ENCODE assay signal across 8 mouse cellular contexts in genomic region chr5:131855358-131855757, GRCm38 (mm10).
DNase-seq lines count a peak whose midpoint lies in the region; ATAC-seq and TF ChIP-seq lines count a peak whose summit lies in the region.

No protein-coding gene starts in this region.

- no peak overlapping the region for H3K4me2 ChIP-seq in forebrain, embryonic 16.5 days (ENCODE audit: low read length)
- H3K4me2 ChIP-seq in hindbrain, embryonic 11.5 days (replicated peaks; ENCODE audit: low read depth, low read length), result no peak overlapping the region
- H3K4me2 ChIP-seq in lung, embryonic 16.5 days (ENCODE audit: low read depth, low read length), result peak overlapping the region; percentile 33

- ATAC-seq in forebrain, embryonic 16.5 days, result 0 out of 2 replicates have a peak, but pooled peaks have one; percentile 10
- no peak for ATAC-seq in hindbrain, embryonic 11.5 days (ENCODE audit: low FRiP score)
- ATAC-seq in lung, embryonic 16.5 days (ENCODE audit: low read depth), result peak; percentile 92
- no peak for ATAC-seq in megakaryocyte-erythroid progenitor cell, adult 5-6 weeks (replicated peaks; ENCODE audit: low FRiP score, low TSS enrichment, poor library complexity, severe bottlenecking)

- H3K9me3 ChIP-seq in forebrain, embryonic 16.5 days (ENCODE audit: control insufficient read depth, low read length), result no peaks in the 10 kb centered on the region
- H3K9me3 ChIP-seq in hindbrain, embryonic 11.5 days (ENCODE audit: control insufficient read depth, low read length), result no peaks in the 10 kb centered on the region
- no peaks in the 10 kb centered on the region for H3K9me3 ChIP-seq in lung, embryonic 16.5 days (ENCODE audit: control insufficient read depth, low read length)

- peaks cover 3% of the 10 kb centered on the region; the same call in 1 of the 2 replicates for H3K4me1 ChIP-seq in kidney, adult 2 months (ENCODE audit: control insufficient read depth, insufficient read depth, low read length)
- H3K4me1 ChIP-seq in forebrain, embryonic 16.5 days (replicated peaks; ENCODE audit: control insufficient read depth, insufficient read depth, low read length), result peaks cover 40% of the 10 kb centered on the region
- peaks cover 2% of the 10 kb centered on the region; the same call in 1 of the 2 replicates for H3K4me1 ChIP-seq in hindbrain, embryonic 11.5 days (replicated peaks; ENCODE audit: control insufficient read depth, insufficient read depth, low read length)
- H3K4me1 ChIP-seq in lung, embryonic 16.5 days (replicated peaks; ENCODE audit: control insufficient read depth, insufficient read depth, low read length), result peaks cover 19% of the 10 kb centered on the region

- no peak for TF ChIP-seq CTCF in kidney, adult 2 months (conservative IDR thresholded peaks at IDR 0.05; ENCODE audit: insufficient read depth, insufficient read length, low read depth, low read length)

- DNase-seq in kidney, adult 2 months, result peak; percentile 10
- no peak for DNase-seq in kidney, adult 18-20 months
- DNase-seq in hindbrain, embryonic 11.5 days (ENCODE audit: low spot score), result peak; percentile 49
- DNase-seq in left cerebral cortex, adult 8-10 months (ENCODE audit: low spot score in 2 of 2), result no peak
- DNase-seq in layer of hippocampus, adult 8-10 months (ENCODE audit: low spot score in 2 of 2), result no peak

- H3K27me3 ChIP-seq in kidney, adult 2 months (replicated peaks; ENCODE audit: control insufficient read depth, insufficient read depth, low read length), result no peaks in the 10 kb centered on the region
- H3K27me3 ChIP-seq in forebrain, embryonic 16.5 days (replicated peaks; ENCODE audit: control insufficient read depth, insufficient read depth, low read length), result no peaks in the 10 kb centered on the region
- no peaks in the 10 kb centered on the region for H3K27me3 ChIP-seq in hindbrain, embryonic 11.5 days (ENCODE audit: control insufficient read depth, insufficient read depth, low read length)
- no peaks in the 10 kb centered on the region for H3K27me3 ChIP-seq in lung, embryonic 16.5 days (ENCODE audit: control insufficient read depth, insufficient read depth, low read depth, low read length)

- H3K4me3 ChIP-seq in kidney, adult 2 months (ENCODE audit: insufficient read depth, low read depth, low read length), result peak overlapping the region; percentile 15
- H3K4me3 ChIP-seq in forebrain, embryonic 16.5 days (replicated peaks; ENCODE audit: low read length), result no peak overlapping the region
- no peak overlapping the region for H3K4me3 ChIP-seq in hindbrain, embryonic 11.5 days (ENCODE audit: low read depth, low read length)
- H3K4me3 ChIP-seq in lung, embryonic 16.5 days (ENCODE audit: low read length), result peak overlapping the region; percentile 2; the same call in 1 of the 2 replicates

- no peak for TF ChIP-seq POLR2A in kidney, adult 2 months (IDR thresholded peaks at IDR 0.05; ENCODE audit: low read depth, low read length)

- H3K36me3 ChIP-seq in kidney, adult 2 months (ENCODE audit: control insufficient read depth, insufficient read depth, low read length), result no peaks in the 10 kb centered on the region
- no peaks in the 10 kb centered on the region for H3K36me3 ChIP-seq in forebrain, embryonic 16.5 days (ENCODE audit: control insufficient read depth, insufficient read depth)
- H3K36me3 ChIP-seq in hindbrain, embryonic 11.5 days (ENCODE audit: control insufficient read depth, insufficient read depth, low read length), result no peaks in the 10 kb centered on the region
- no peaks in the 10 kb centered on the region for H3K36me3 ChIP-seq in lung, embryonic 16.5 days (ENCODE audit: control insufficient read depth, insufficient read depth, low read length)

- H3K27ac ChIP-seq in kidney, adult 2 months (ENCODE audit: insufficient read depth, low read depth, low read length), result no peak overlapping the region
- no peak overlapping the region for H3K27ac ChIP-seq in forebrain, embryonic 16.5 days (ENCODE audit: low read length)
- H3K27ac ChIP-seq in hindbrain, embryonic 11.5 days (ENCODE audit: low read depth, low read length), result no peak overlapping the region
- H3K27ac ChIP-seq in lung, embryonic 16.5 days (ENCODE audit: low read length), result no peak overlapping the region; the same call in 1 of the 2 replicates

- WGBS in kidney, adult 2 months, result 8% methylated on average over 8 of the region's 8 CpGs
- 5% methylated on average over 8 of the region's 8 CpGs for WGBS in forebrain, embryonic 16.5 days
- WGBS in hindbrain, embryonic 11.5 days, result 31% methylated on average over 8 of the region's 8 CpGs
- 5% methylated on average over 8 of the region's 8 CpGs for WGBS in lung, embryonic 16.5 days

- no peak overlapping the region for H3K9ac ChIP-seq in forebrain, embryonic 16.5 days (replicated peaks; ENCODE audit: low read depth, low read length)
- no peak overlapping the region for H3K9ac ChIP-seq in hindbrain, embryonic 11.5 days (ENCODE audit: low read depth, low read length)
- H3K9ac ChIP-seq in lung, embryonic 16.5 days (ENCODE audit: low read length), result no peak overlapping the region

Comparison
In these comparisons a context has a peak if more than half of its experiments do, and no peak if none do; other contexts are left out.
1. DNase-seq: peak in kidney, adult 2 months (single experiment) and hindbrain, embryonic 11.5 days (single experiment); none in kidney, adult 18-20 months (single experiment), left cerebral cortex, adult 8-10 months (0 of 2) and layer of hippocampus, adult 8-10 months (0 of 2).
2. H3K4me3 ChIP-seq: peak in kidney, adult 2 months (single experiment) and lung, embryonic 16.5 days (single experiment); none in forebrain, embryonic 16.5 days (single experiment) and hindbrain, embryonic 11.5 days (single experiment).
3. ATAC-seq: peak in forebrain, embryonic 16.5 days (single experiment) and lung, embryonic 16.5 days (single experiment); none in hindbrain, embryonic 11.5 days (single experiment) and megakaryocyte-erythroid progenitor cell, adult 5-6 weeks (single experiment).